ENCODE assay signal across 9 mouse cellular contexts in genomic region chr4:103006943-103007418, GRCm38 (mm10). TPM values are rescaled to one million over a fixed set of nuclear protein-coding genes. Genes with fewer than 3 reads are reported as not detected.
DNase-seq lines count a peak whose midpoint lies in the region; ATAC-seq and TF ChIP-seq lines count a peak whose summit lies in the region.
"Had no signal": no experiment of that assay in that cellular context is flagged by ENCODE, and none has a peak within 500 bp of the region (broad histone marks: within the 10 kb centered on the region; RNA-seq: fewer than 3 reads in every experiment).

No protein-coding gene starts in this region.

- no peaks in the 10 kb centered on the region for H3K36me3 ChIP-seq in hindbrain, embryonic 12.5 days
- no peaks in the 10 kb centered on the region for H3K36me3 ChIP-seq in hindbrain, embryonic 10.5 days

- H3K9me3 ChIP-seq in hindbrain, embryonic 12.5 days (replicated peaks), result no peaks in the 10 kb centered on the region
- H3K9me3 ChIP-seq in hindbrain, embryonic 10.5 days, result no peaks in the 10 kb centered on the region

- no peak overlapping the region for H3K4me2 ChIP-seq in hindbrain, embryonic 12.5 days (replicated peaks)

- H3K27ac ChIP-seq in hindbrain, embryonic 12.5 days, result 0 out of 2 replicates have a peak overlapping the region, but pooled peaks have one; percentile 52
- no peak overlapping the region for H3K27ac ChIP-seq in hindbrain, embryonic 10.5 days
- H3K27ac ChIP-seq: heart, adult 2 months had no signal

- H3K27me3 ChIP-seq in hindbrain, embryonic 12.5 days, result no peaks in the 10 kb centered on the region
- no peaks in the 10 kb centered on the region for H3K27me3 ChIP-seq in hindbrain, embryonic 10.5 days (ENCODE audit: insufficient read depth, poor library complexity, severe bottlenecking)

- H3K9ac ChIP-seq in hindbrain, embryonic 12.5 days, result no peak overlapping the region

- H3K4me1 ChIP-seq in hindbrain, embryonic 12.5 days, result peaks cover 19% of the 10 kb centered on the region
- H3K4me1 ChIP-seq in hindbrain, embryonic 10.5 days (replicated peaks), result peaks cover 22% of the 10 kb centered on the region

- no peak for TF ChIP-seq POLR2A in brain, embryonic 14.5 days (IDR thresholded peaks at IDR 0.05; ENCODE audit: borderline replicate concordance, extremely low read depth, insufficient read depth, insufficient read length, poor library complexity, severe bottlenecking)

- TF ChIP-seq CTCF in brain, embryonic 14.5 days (IDR thresholded peaks at IDR 0.05; ENCODE audit: borderline replicate concordance, extremely low read depth, insufficient read depth, insufficient read length), result no peak

- DNase-seq in hindbrain, embryonic 10.5 days (ENCODE audit: low spot score), result no peak
- DNase-seq in 3T3-L1 (ENCODE audit: low read depth, low spot score), result peak; percentile 13
- peak; percentile 85 for DNase-seq in brain, embryonic 14.5 days (ENCODE audit: low read depth)
- DNase-seq in kidney, postnatal 4 days, result peak; percentile 28 to 46
- DNase-seq in gastrocnemius, postnatal 4 days (ENCODE audit: low spot score in 2 of 2), result no peak
- DNase-seq in cerebellum, postnatal 36 days, result no peak
- DNase-seq in heart, adult 9 months (ENCODE audit: low spot score in 2 of 2), result no peak
- DNase-seq: heart, adult 2 months had no signal

- 27% methylated on average over 4 of the region's 4 CpGs for WGBS in hindbrain, embryonic 12.5 days
- 62% methylated on average over 4 of the region's 4 CpGs for WGBS in hindbrain, embryonic 10.5 days

- no peak for ATAC-seq in hindbrain, embryonic 12.5 days (ENCODE audit: low FRiP score)

- H3K4me3 ChIP-seq in hindbrain, embryonic 12.5 days, result no peak overlapping the region
- H3K4me3 ChIP-seq in hindbrain, embryonic 10.5 days, result no peak overlapping the region
- H3K4me3 ChIP-seq: heart, adult 2 months had no signal

RNA-seq across cellular contexts. Expression of gene Insl5, which starts 19.7 kb away (rescaled TPM):
- 0.32 and 0.63 TPM in 2 replicates for polyA plus RNA-seq in hindbrain, embryonic 12.5 days (2016; fragmentation: Nextera tagmentation; extraction: Ambion mirVana)
- polyA plus RNA-seq in hindbrain, embryonic 10.5 days (2016; fragmentation: Nextera tagmentation; extraction: Ambion mirVana), result not detected in 2 replicates
- polyA plus RNA-seq in brain, embryonic 14.5 days (2012; rRNA removed), result 2.7 and 3.4 TPM in 2 replicates
- total RNA-seq in gastrocnemius, postnatal 4 days (2021), result not detected
- total RNA-seq: heart, adult 2 months had no signal
- polyA plus RNA-seq: heart, adult 2 months had no signal

RNA-seq across cellular contexts. Expression of gene Tctex1d1, which starts 28.6 kb away (rescaled TPM):
- 3.6 and 4.5 TPM in 2 replicates for polyA plus RNA-seq in hindbrain, embryonic 12.5 days (2016; fragmentation: Nextera tagmentation; extraction: Ambion mirVana)
- polyA plus RNA-seq in hindbrain, embryonic 10.5 days (2016; fragmentation: Nextera tagmentation; extraction: Ambion mirVana), result 0.55 and 3.2 TPM in 2 replicates
- polyA plus RNA-seq in brain, embryonic 14.5 days (2012; rRNA removed), result 1.2 and 1.7 TPM in 2 replicates
- total RNA-seq in gastrocnemius, postnatal 4 days (2021), result under 1 TPM in 1 of 2 experiments, not detected in 1; 0.39 TPM
- total RNA-seq: heart, adult 2 months had no signal

Comparison
In these comparisons a context has a peak if more than half of its experiments do, and no peak if none do; other contexts are left out.
1. DNase-seq: peak in 3T3-L1 (single experiment), brain, embryonic 14.5 days (single experiment) and kidney, postnatal 4 days (2 of 2); none in hindbrain, embryonic 10.5 days (single experiment), gastrocnemius, postnatal 4 days (0 of 2), cerebellum, postnatal 36 days (0 of 2) and heart, adult 9 months (0 of 2).